Mouse (Mus musculus): Measurements from ENCODE around the gene Dkk2. TPM values are rescaled to one million over a fixed set of nuclear protein-coding genes. Genes with fewer than 3 reads are reported as not detected.

Dkk2 gene
- total RNA-seq, 2 experiments from 2014 or later, result 0.26 to 0.29 TPM

GRCm38 (mm10) chr3:132121344-132121743 is 36.3 kb downstream of the Dkk2 start:
- no peak for DNase-seq
- intact Hi-C loops (cut with DNase I), result no loop called here

- intact Hi-C loops (cut with DNase I), result no loop called here
- no peak for DNase-seq
Observed at GRCm38 (mm10) chr3:132122581-132122980, 37.5 kb downstream of the Dkk2 start.

GRCm38 (mm10) chr3:132125227-132125740 is 40.2 kb downstream of the Dkk2 start:
- intact Hi-C loops (cut with DNase I), result no loop called here
- no peak for DNase-seq

GRCm38 (mm10) chr3:132129730-132130274 is 44.7 kb downstream of the Dkk2 start:
- no peak for DNase-seq
- intact Hi-C loops (cut with DNase I), result no loop called here

- DNase-seq, result no peak
- intact Hi-C loops (cut with DNase I), result no loop called here
Observed at GRCm38 (mm10) chr3:132130781-132131180, 45.7 kb downstream of the Dkk2 start.

DNA sequence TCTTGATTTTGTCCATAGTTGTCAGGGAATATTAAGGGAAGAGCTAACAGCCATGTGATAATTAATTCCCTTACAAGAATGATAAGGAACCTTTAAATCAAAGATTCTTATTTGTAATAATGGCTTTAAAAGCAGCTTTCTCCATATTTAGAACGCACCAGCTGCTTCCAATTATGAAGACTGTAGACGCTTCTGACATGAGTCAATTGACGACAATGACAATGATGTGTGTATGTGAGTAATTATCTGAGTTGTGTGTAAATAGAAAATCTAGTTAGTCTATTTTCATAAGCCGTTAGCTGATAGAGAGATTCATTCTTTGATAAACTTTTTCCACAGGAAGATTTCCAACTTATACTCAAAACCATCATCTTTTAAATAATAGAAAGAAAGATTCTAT is 46.8 kb downstream of the Dkk2 start:
- no peak for DNase-seq
- intact Hi-C loops (cut with DNase I), result no loop called here

DNA sequence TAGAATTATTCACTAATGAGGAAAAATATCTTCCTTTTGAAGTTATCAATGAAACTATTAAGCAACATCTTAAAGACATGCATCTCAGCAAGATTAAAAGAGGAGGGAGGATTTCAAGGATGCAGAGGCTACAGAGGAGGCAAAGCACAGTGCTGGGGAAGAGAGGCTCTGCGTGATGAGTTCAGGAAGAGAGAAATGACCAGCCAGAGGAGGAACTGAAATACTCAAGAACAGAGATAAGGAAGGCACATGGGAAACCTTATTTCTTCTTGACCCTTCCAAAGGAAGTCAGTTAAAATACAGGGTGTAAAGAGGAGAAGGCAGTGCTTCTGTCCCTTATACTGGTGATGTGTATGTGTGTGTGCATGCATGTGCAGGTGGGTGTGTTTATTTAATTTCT is 49.4 kb downstream of the Dkk2 start:
- no peak for DNase-seq
- intact Hi-C loops (cut with DNase I), result no loop called here

GRCm38 (mm10) chr3:132137802-132138378 is 52.8 kb downstream of the Dkk2 start:
- intact Hi-C loops (cut with DNase I), result no loop called here
- DNase-seq, result no peak

- no peak for DNase-seq
- intact Hi-C loops (cut with DNase I), result no loop called here
Observed at GRCm38 (mm10) chr3:132141031-132141430, 55.9 kb downstream of the Dkk2 start.

GRCm38 (mm10) chr3:132149446-132150025 is 64.4 kb downstream of the Dkk2 start:
- no peak for DNase-seq

GRCm38 (mm10) chr3:132158817-132159216 is 73.7 kb downstream of the Dkk2 start:
- DNase-seq, result no peak

More at GRCm38 (mm10) chr3:132149446-132150025, 64.4 kb downstream of the Dkk2 start:
- intact Hi-C loops (cut with DNase I), result no loop called here

GRCm38 (mm10) chr3:132168911-132169310 is 83.8 kb downstream of the Dkk2 start:
- intact Hi-C loops (cut with DNase I), result no loop called here
- no peak for DNase-seq

More at GRCm38 (mm10) chr3:132158817-132159216, 73.7 kb downstream of the Dkk2 start:
- intact Hi-C loops (cut with DNase I), result no loop called here

DNA sequence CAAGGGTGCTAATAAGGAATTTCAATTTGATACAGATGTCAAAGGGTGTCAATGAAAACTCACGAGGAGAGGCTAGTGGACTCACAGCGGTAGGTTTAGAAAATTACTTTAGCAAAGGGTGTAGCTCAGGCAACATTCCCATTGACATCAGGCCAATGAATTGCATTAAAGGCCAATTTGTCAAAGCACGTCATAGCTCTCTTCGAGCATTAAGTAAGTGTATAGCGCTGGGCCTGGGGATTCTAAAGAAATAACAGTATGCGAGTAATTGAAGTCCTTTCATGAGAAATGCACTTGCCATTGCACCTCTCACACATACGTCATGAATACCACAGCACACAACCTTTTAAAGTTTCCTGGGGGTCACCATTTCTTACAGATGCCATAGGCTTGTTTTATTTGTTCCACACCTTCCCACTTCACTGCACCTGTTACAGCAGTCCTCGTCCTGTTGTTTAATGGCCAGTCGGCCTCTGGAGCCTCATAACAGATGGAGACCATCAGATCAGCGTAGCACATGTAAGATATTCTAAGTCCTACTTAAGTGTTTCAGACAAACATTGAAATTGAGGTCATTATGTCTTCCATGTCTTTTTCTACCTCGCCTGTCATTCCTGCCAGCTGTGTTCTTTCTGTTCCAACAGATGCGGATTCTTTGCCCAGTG is 101.9 kb downstream of the Dkk2 start:
- DNase-seq, result no peak

GRCm38 (mm10) chr3:132201950-132202349 is 116.9 kb downstream of the Dkk2 start:
- DNase-seq, result no peak
- intact Hi-C loops (cut with DNase I), result no loop called here

More for the DNA sequence above, 101.9 kb downstream of the Dkk2 start:
- intact Hi-C loops (cut with DNase I), result no loop called here

GRCm38 (mm10) chr3:132202665-132203064 is 117.6 kb downstream of the Dkk2 start:
- intact Hi-C loops (cut with DNase I), result no loop called here
- no peak for DNase-seq

DNA sequence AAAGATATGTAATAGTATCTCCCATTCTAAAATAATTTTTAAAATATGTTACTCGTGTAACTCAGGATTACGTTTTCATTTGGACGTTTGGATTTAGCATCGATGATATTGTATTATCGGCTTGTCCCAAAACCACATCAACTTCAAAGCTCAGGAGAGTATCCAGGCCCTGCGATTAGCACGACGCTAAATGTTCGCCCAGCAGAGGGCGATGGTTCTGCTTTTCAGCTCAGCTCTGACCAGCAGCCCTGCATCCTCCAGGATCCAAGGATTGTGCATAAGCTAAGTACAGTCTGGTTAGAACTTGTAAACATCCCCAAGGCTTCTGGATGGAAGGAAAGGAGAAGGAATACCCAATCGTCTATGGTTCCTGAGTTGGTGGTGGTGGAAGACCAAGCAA is 122.4 kb downstream of the Dkk2 start:
- intact Hi-C loops (cut with DNase I), result no loop called here
- DNase-seq, result peak; percentile 34 to 48

- peak in 1 of 2 experiments; percentile 16 for DNase-seq
Observed at GRCm38 (mm10) chr3:132211260-132211659, 126.2 kb downstream of the Dkk2 start.

DNA sequence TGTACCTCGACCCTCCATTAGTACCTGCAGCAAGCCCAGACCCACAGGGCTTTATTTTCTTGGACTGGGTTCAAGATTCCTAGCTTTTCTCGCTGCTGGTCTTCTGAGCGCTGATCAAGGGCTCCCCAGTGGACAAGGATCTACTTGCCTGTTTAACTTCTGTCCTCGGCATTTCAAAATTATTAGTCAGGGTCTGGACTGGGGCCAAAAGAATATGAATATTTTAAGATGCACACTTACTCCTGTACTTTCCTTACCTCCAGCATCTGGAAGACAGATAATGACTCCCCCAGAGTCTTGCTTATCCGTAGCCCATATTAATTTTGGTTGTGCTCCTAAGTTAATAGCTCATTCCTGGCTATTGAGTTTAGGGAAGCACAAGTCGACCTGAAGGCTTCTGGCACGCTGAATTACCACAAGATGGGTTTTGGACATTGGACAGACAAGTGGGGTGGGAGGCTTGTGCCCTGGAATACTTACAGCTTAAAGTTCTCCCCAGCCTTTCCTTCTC is 134.9 kb downstream of the Dkk2 start:
- intact Hi-C loops (cut with DNase I), result no loop called here
- DNase-seq, result no peak

More at GRCm38 (mm10) chr3:132211260-132211659, 126.2 kb downstream of the Dkk2 start:
- intact Hi-C loops (cut with DNase I), result no loop called here

GRCm38 (mm10) chr3:132227622-132228021 is 142.5 kb downstream of the Dkk2 start:
- no peak for DNase-seq
- intact Hi-C loops (cut with DNase I), result no loop called here

Measured in heart, postnatal 14 days (tissue).